Mouse (Mus musculus) stomach, postnatal 0 days (tissue): ENCODE measurements around the gene E130114P18Rik.

Source experiments
- CTCF ChIP-seq: IDR thresholded peaks from 2 replicates; pipeline ENCODE4 v1.5.1; 2016; ENCODE audit warnings: antibody characterized with exemption, low read depth, mild to moderate bottlenecking, moderate library complexity
- EP300 ChIP-seq: optimal IDR thresholded peaks from 2 replicates; pipeline ENCODE3; 2016; ENCODE audit warnings: antibody characterized with exemption

GRCm38 (mm10) chr4:97689456-97690383 lies 88.2 kb downstream of the E130114P18Rik start:
- no peak for TF ChIP-seq EP300
- TF ChIP-seq CTCF, result no peak
